Mouse (Mus musculus): ENCODE data around the gene Bptf.
A peak's percentile ranks its signal among the peaks of the same experiment; 100 is the strongest.
"Not testable (repeated sequence)": the region's sequence is repeated elsewhere in the genome, so short reads cannot be mapped to it uniquely, and the experiment has no call there.

Gene Bptf

GRCm38 (mm10) chr11:107054870-107055269 lies 77.1 kb downstream of the Bptf start:
- DNase-seq (ENCODE audit: low spot score in 2 of 2): no peak

DNA sequence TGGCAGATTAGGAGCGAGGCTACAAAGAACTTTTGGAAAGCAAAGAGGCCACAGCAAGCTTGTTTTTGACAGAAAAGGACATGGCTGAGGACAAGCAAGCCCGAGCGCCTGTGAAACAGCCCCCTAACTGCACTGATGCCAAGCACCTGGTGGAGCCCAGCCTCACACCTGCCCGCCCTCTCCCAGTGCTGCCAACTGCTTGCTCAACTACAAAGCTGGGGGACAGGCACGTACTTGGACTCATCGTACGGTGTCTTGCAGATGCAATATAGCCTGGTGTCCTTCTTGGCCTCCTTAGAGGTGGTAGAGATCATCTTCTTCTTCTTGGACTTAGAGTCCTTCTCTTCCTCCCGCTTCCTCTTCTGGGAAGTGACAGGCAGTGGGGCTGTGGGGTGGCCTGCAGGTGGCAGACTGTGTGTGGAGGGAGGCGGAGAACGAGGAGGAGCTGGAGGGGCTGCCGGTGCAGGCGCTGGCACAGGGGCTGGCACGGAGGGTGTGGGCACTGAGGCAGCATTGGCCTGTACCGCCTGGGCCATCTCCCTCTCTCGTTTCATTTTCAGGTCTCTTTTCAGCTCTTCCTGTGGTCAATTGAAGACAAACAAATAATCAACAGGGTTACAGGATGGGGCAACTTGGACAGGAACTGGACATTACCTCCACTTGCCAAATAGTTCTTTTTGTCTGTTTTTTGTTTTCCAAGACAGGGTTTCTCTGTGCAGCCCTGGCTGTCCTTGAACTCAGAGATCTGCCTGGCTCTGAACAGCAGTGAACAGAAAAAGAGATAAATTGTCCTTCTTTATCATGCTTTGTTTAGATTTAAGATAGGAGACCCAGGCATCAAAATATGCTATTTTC lies 84.9 kb downstream of the Bptf start:
- DNase-seq (ENCODE audit: low spot score in 2 of 2): no peak

GRCm38 (mm10) chr11:107045546-107045945 lies 86.4 kb downstream of the Bptf start:
- DNase-seq (ENCODE audit: low spot score in 2 of 2): no peak

- no peak for DNase-seq (ENCODE audit: low spot score in 2 of 2)
These were observed 87.6 kb downstream of the Bptf start for GRCm38 (mm10) chr11:107044321-107044720.

DNA sequence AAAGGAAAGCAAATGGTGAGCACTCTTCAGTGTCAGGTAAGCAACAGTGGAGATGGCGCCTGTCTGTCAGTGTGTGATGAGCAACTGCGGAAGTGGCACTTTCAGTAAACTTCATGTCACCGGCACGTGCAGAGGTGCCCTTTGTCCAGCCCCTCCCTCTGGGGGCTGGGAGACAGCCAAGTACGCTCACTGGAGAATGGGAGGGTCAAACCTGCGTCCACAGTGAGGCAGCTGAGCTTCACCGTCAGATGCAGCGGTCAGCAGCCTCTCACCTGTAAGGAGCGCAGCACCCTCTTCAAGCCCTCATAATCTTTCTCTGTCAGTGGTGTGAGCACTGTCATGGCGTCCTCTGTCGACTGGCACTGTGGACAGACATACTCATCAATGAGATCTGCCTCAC lies 88.6 kb downstream of the Bptf start:
- no peak for DNase-seq (ENCODE audit: low spot score in 2 of 2)

DNA sequence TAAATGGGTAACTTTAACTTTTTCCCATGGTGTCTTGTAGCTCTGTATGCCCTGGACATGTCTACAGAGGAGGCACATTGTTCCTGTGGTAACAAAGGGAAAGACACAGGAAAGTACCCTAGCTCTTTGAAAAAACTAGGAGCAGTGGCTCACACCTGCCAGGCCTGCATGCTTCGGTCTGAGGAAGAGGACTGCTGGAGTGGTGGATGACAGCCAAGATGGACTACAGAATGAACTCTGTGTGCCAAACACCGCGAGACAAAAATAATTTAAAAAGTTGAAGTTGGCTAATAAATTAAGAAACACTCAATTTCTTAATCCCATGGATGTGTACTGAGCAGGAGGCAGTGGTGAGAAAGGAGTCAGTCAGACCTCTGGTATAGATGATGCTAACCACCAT lies 90.5 kb downstream of the Bptf start:
- no peak for DNase-seq (ENCODE audit: low spot score in 2 of 2)

GRCm38 (mm10) chr11:107039417-107039816 lies 92.5 kb downstream of the Bptf start:
- no peak for DNase-seq (ENCODE audit: low spot score in 2 of 2)

DNA sequence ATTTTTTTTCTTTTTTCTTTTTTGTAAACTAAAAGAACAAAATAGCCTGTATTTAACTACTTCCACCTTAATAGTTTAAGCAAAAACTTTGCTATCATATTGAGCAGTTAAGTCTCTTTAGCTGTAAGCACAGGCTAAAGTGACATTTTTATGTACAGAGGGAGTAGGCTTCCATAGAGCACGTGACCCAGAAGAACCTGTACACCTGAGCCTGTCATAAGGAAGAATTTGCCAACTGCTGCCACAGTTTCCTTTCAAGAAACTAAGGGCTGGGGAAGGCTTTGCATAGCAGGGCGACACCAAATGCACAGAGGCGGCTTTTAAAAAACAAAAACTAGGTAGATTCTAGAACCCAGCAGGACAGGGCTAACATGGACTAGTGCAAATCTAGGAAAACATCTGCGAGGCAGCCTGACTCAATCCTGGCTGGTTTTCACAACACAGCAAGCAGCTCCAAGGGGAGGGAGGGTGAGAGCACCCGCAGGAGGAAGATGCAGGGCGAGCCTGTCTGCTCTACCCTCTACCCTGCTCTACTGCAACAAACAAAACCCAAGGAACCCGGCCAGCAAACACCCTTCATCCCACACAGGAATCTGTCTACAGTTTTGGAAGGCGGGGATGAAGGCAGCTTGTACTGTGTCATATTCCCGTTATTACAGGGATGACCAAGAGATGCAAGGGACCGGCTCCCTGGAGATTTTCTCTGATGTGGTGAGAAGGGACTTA lies 97.7 kb downstream of the Bptf start:
- DNase-seq (ENCODE audit: low spot score in 2 of 2): no peak

- DNase-seq (ENCODE audit: low spot score in 2 of 2): no peak
These were observed 100.3 kb downstream of the Bptf start for GRCm38 (mm10) chr11:107031635-107032034.

GRCm38 (mm10) chr11:107029536-107029935 lies 102.4 kb downstream of the Bptf start:
- DNase-seq (ENCODE audit: low spot score in 2 of 2): no peak

- DNase-seq (ENCODE audit: low spot score in 2 of 2): no peak
These were observed 103.2 kb downstream of the Bptf start for GRCm38 (mm10) chr11:107028754-107029153.

- DNase-seq (ENCODE audit: low spot score in 2 of 2): no peak
These were observed 103.7 kb downstream of the Bptf start for GRCm38 (mm10) chr11:107028275-107028618.

GRCm38 (mm10) chr11:107027431-107028274 lies 104.3 kb downstream of the Bptf start:
- peak; percentile 84 to 90 for DNase-seq (ENCODE audit: low spot score in 2 of 2)

- DNase-seq (ENCODE audit: low spot score in 2 of 2): no peak
These were observed 105.1 kb downstream of the Bptf start for GRCm38 (mm10) chr11:107026554-107027430.

- DNase-seq (ENCODE audit: low spot score in 2 of 2): no peak
These were observed 106.3 kb downstream of the Bptf start, which contains the start of gene 1810010H24Rik for GRCm38 (mm10) chr11:107025411-107026321. Gene 1810010H24Rik (plus strand): TSS chr11:107025681.

DNA sequence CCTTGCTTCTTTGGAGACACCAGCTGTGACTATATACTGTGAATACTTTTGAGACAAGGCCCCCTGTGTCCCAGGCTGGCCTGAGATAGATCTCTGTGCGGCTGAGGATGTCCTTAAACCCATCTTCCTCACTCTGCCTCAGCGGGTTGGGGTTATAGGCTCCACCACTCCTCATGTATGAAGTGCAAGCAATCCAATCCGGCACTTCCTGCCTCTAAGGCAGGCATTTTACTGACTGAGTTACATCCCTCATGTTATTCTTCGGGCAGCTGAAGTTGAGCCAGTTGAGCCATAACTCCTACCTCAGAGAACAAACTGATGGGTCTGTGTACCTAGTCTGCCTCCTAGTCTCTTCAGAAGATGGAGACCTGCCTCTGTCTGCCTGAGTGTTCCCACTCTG lies 107.5 kb downstream of the Bptf start:
- DNase-seq (ENCODE audit: low spot score in 2 of 2): no peak

DNA sequence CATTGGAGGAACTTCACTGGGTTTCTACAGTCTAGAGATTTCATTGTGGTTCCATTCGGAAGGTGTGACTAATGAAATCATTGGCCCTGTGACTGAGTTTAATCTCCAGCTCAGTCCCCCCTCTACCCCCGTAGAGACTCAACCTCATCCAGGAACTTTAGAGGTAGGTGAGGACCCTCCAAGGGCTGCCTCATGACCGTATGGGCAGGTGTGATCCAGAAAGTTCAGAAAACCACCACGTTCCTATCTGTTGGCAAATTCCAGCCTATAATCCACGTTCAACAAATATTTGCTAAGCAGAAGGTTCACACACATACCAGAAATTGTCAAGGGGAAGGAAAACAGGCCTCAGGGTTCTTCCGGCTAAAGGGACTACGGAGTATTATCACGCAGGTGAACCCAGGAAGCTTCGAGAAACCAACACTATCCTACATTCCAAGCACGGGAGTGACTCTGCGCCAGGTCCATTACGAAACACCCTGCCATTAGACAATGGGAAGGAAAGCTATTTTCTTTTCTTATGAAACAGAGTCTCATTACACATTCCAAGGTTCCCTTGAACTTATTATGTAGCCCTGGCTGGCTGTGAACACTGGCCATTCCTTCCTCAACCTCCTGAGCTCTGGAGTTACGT lies 109.8 kb downstream of the Bptf start:
- DNase-seq (ENCODE audit: low spot score in 2 of 2): no peak

DNA sequence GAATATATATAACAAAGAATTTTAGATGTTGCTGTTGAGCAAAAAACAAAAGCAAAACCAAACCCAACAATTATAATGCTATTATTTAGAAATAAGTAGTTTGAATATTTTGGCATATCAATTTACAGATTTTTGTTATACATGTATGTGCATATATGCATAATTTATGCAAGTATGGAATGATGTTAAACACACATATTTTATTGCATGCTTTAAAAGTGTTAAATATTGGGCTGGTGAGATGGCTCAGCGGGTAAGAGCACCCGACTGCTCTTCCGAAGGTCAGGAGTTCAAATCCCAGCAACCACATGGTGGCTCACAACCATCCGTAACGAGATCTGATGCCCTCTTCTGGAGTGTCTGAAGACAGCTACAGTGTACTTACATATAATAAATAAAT lies 112.2 kb downstream of the Bptf start:
- DNase-seq (ENCODE audit: low spot score in 2 of 2): not testable (repeated sequence)

DNA sequence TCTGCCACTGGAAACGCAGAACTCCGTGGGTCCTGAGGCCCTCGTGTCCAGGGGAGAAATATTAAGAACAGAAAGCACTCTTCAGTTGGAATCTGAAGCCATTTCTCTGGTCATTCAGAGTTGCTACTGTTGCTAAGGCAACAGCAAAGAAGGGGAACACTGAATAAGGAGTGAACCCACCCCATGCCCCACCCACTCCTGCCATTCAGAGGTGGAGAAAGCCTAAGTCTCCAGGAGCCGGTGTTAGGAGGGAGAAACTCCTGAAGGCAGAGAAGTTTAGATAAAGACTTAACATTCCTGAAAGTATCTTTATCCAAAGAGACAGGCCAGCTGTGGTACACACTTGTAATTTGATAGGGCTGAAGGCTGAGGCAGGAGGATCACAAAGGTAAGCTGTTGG lies 112.6 kb downstream of the Bptf start:
- DNase-seq (ENCODE audit: low spot score in 2 of 2): no peak

DNA sequence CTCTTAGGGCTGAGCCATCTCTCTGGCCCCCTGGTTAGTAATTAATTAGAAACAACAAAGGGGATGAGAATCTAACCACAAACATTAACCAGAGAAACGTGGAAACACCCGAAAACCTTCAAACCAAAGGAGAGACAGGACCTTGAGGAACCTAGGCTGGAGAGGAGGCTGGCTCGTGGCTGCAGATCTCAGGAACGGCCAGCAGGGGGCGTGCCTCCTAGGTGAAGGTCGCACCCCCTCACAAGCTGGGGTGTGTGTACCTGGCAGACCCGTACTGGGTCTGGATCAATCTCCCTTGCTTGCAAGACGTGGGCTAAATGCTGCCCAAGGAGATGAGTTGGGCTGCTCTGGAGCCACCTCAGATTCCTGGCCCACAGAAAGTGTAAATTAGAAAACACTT lies 113.3 kb downstream of the Bptf start:
- no peak for DNase-seq (ENCODE audit: low spot score in 2 of 2)

All from urinary bladder, postnatal 4 days (tissue).